Mouse (Mus musculus) liver, embryonic 13.5 days (tissue): ENCODE results near the gene H1f0. TPM values are rescaled to one million over a fixed set of nuclear protein-coding genes. Genes with fewer than 3 reads are reported as not detected.

ENCODE experiments used
- ATAC-seq: fragments of 200-750 bp; cut with Nextera tagmentation; 2 replicates; pipeline ENCODE4 v1.8.0; 2017; ENCODE audit warnings: low read depth, mild to moderate bottlenecking, moderate number of reproducible peaks, moderate library complexity
- DNase-seq: peaks from one replicate; pipeline ENCODE4 v3.0.0; 2022
- H3K27ac ChIP-seq: fragments of 300-500 bp; sonication (generic); 2 replicates; pipeline ENCODE4 v1.5.1; 2015; ENCODE audit warnings: moderate library complexity, mild to moderate bottlenecking, inconsistent platforms
- H3K27me3 ChIP-seq: fragments of 300-500 bp; sonication (generic); 2 replicates; pipeline ENCODE4 v1.6.1; 2015; ENCODE audit warnings: mild to moderate bottlenecking, inconsistent platforms
- H3K36me3 ChIP-seq: fragments of 300-500 bp; sonication (generic); 2 replicates; pipeline ENCODE4 v1.6.1; 2015; ENCODE audit warnings: mild to moderate bottlenecking, inconsistent platforms
- H3K4me1 ChIP-seq: fragments of 300-500 bp; sonication (generic); replicated peaks from 2 replicates; pipeline ENCODE4 v1.6.1; 2015; ENCODE audit warnings: inconsistent platforms
- H3K4me2 ChIP-seq: fragments of 300-500 bp; sonication (generic); 2 replicates; pipeline ENCODE4 v1.6.1; 2015; ENCODE audit warnings: inconsistent platforms, mild to moderate bottlenecking, moderate library complexity
- H3K4me3 ChIP-seq: fragments of 300-500 bp; sonication (generic); replicated peaks from 2 replicates; pipeline ENCODE4 v1.5.1; 2015; ENCODE audit warnings: mild to moderate bottlenecking, inconsistent platforms
- H3K9ac ChIP-seq: fragments of 300-500 bp; sonication (generic); 2 replicates; pipeline ENCODE4 v1.6.1; 2015; ENCODE audit warnings: mild to moderate bottlenecking, inconsistent platforms
- H3K9me3 ChIP-seq: fragments of 300-500 bp; sonication (generic); replicated peaks from 2 replicates; pipeline ENCODE4 v1.6.1; 2016; ENCODE audit warnings: inconsistent platforms
- WGBS: fragments of 180-500 bp; shearing (Covaris S2); methylation state at CpG from one replicate; pipeline ENCODE4 v1.1.7; 2015; ENCODE audit not compliant: insufficient replicate concordance; 5-methylcytosine and 5-hydroxymethylcytosine counted together
- polyA plus RNA-seq: library from polyadenylated mRNA; unstranded; fragments of >200 nt; fragmentation: Nextera tagmentation; extraction: Ambion mirVana; gene quantifications from 2 replicates; pipeline ENCODE4 v1.2.1, GENCODE M21; 2015

The H1f0 gene
- polyA plus RNA-seq = 85.3 and 101 TPM in 2 replicates

DNA sequence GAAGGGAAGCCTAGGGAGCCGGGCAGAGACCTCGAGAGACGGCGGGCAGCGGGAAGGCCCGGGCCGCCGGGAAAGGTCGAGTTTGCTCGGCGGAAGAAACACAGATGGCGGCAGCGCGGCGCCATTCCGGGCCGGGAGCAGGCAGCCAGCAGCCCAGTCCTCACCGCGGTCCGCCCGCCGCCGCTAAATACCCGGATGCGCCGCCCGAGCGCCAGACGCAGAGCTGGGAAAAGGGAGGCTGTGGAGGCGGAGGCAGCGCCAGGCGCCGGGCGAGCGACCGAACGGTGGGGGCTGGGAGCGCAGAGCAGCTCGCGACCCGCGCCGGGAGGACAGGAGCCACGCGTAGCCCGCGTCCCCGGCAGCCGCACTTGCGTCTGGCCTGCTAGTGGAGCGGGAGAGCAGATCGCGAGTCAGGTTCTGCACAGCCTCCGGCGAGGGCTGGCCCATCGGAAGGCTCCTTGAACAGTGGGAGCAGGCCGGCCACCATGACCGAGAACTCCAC, at the start of gene H1f0:
Gene H1f0 (plus strand): TSS at position 214 of the 502 bp plus-strand sequence.
- Histone ChIP-seq H3K27ac (peak within 1 kb of the TSS; percentile 85), H3K9me3 (no peaks in the 10 kb centered on the region), H3K4me3 (peak within 1 kb of the TSS; percentile 70), H3K27me3 (peaks cover 86% of the 10 kb centered on the region), H3K4me2 (peak within 1 kb of the TSS; percentile 90), H3K4me1 (peaks cover 49% of the 10 kb centered on the region), H3K9ac (peak within 1 kb of the TSS; percentile 87), H3K36me3 (no peaks in the 10 kb centered on the region)
- under 1% methylated on average over 58 of the region's 58 CpGs for WGBS
- ATAC-seq (peak; percentile 55), DNase-seq (peak; percentile 72)

DNA sequence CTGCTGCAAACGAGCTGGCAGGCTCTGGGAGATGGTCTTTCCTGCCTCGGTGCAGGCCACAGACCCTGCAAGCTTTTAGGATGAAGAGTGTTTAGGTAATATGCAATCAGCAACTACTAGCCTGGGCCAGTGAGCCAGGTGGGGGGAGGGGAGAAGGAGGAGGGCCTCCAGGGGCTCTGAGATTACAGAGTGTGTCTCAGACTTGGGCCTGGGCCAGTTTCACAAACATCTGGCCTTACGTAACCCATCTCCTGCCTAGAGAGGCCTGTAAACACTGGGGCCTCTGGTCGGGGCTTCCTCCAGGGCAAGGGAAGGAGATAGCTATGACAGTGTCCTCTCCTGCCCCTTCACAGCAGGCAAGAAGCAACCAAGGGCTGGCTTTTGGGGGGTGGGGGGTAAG, 49.4 kb upstream of the H1f0 start:
- Histone ChIP-seq H3K27me3 (0 out of 2 replicates have a peak, but pooled peaks cover 3% of the 10 kb centered on the region), H3K9ac (0 out of 2 replicates have a peak overlapping the region, but pooled peaks have one; percentile 2), H3K36me3 (no peaks in the 10 kb centered on the region), H3K4me3 (no peak overlapping the region), H3K4me1 (peaks cover 32% of the 10 kb centered on the region), H3K27ac (peak overlapping the region; percentile 59), H3K4me2 (no peak overlapping the region), H3K9me3 (no peaks in the 10 kb centered on the region)
- peak; percentile 22 for DNase-seq
- no peak for ATAC-seq
- 20% methylated on average over 4 of the region's 4 CpGs for WGBS

DNA sequence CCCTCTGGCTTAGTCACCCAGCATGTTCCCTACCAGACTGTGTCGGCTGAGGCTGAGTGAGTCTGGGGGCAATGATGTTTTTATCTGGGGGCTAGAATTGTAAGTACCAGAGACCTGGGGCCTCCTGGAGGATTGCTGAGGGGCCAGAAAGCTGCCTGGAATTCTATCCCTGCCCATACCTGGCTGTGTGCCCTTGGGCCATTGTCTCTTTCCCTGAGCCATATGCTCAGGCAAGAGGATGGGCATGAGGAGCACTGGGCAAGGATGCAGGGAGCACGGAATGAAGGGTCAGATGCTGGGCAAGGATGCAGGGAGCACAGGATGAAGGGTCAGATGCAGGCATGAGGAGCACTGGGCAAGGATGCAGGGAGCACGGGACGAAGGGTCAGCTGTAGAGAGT, 48.2 kb upstream of the H1f0 start:
- H3K4me1 ChIP-seq = peaks cover 44% of the 10 kb centered on the region

DNA sequence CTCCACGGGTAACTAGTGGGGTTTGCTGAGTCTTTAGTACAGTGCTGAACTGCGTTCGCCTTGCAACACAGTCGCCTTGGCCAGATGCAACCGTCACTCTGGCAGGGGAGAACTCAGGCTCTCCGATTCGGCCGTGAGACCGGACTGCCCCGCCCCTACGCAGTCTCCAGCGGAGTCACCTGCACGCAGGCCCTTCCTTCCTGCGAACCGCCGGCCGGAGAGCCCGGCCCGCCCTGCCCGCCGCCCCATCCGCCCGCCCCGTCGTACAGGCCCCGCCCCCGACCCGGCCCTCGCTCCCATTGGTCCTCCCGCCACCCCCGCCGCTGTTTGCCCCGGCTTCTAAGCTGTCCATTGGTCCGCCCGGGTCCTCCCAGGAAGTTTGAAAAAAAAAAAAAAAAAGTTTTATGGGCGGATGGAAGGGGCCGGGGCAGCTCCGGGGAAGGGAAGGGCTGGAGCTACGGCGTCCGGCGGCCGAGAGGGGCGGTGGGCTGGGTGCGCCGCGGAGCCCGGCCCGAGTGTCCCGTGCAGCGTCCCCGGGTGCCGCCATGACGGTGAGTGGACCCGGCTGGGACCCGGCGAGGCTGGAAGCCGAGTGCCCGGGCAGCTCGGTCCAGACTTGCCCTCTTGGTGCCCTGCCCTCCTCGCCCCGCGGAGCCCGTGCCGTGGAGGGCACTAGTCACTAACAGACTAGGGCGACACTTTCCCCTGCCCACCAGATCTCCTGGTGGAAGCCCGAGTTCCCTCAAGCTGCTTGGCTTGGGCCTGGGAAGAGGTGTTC, 45.4 kb upstream of the H1f0 start:
- H3K27ac ChIP-seq = peak overlapping the region; percentile 98
- no peaks in the 10 kb centered on the region for H3K9me3 ChIP-seq
- under 1% methylated on average over 64 of the region's 67 CpGs for WGBS
- H3K9ac ChIP-seq = peak overlapping the region; percentile 97
- peaks cover 65% of the 10 kb centered on the region for H3K4me1 ChIP-seq
- H3K4me2 ChIP-seq = peak overlapping the region; percentile 96
- no peaks in the 10 kb centered on the region for H3K27me3 ChIP-seq
- peak overlapping the region; percentile 95 for H3K4me3 ChIP-seq
- ATAC-seq (peak; percentile 89), DNase-seq (peak; percentile 89)
- H3K36me3 ChIP-seq = peaks cover 7% of the 10 kb centered on the region; the same call in 1 of the 2 replicates

More for the DNA sequence above, 48.2 kb upstream of the H1f0 start:
- Histone ChIP-seq H3K27me3 (0 out of 2 replicates have a peak, but pooled peaks cover 3% of the 10 kb centered on the region), H3K27ac (no peak overlapping the region), H3K9me3 (no peaks in the 10 kb centered on the region), H3K4me2 (no peak overlapping the region), H3K36me3 (no peaks in the 10 kb centered on the region), H3K4me3 (no peak overlapping the region), H3K9ac (no peak overlapping the region)
- no peak for ATAC-seq
- 74% methylated on average over 4 of the region's 4 CpGs for WGBS
- no peak for DNase-seq

DNA sequence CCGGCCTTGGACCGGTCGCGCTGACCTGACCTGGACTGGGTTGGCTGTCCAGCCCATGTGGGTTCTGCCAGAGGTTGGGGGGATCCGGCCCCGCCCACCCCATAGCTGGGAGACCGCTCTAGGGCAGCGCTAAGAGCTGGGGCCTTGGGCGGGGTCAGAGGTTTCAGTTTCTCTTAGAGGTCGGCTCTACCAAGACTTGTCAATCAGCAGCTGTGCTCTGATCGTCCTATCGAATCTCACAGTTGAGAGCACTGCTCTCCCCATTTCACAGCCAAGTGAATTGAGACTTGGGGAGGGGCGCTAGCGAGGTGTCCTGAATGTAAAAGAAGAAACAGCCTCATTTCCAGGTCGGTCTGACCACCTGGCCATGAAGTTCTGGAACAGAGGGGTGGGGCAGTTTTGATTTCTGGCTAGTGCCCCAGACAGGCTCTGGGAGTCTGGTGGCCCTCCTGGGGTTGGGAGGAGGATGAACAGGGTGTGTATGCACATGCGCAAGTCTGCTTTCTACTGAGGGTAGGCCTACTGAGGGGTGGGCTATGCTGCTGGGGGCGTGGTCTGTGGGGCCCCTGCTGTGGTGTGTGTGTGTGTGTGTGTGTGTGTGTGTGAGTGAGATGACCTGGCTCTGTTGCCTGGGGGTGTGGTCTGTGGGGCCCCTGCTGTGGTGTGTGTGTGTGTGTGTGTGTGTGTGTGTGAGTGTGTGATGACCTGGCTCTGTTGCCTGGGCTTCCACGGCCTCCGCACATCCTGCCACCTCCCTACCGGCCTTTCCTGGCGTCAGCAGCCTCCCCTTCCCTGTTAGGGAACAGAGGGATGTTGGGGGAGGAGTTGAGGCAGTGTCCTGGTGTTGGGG, 44.6 kb upstream of the H1f0 start:
- H3K4me2 ChIP-seq = peak overlapping the region; percentile 96
- H3K36me3 ChIP-seq = peaks cover 15% of the 10 kb centered on the region
- peaks cover 58% of the 10 kb centered on the region for H3K4me1 ChIP-seq
- H3K27ac ChIP-seq = peak overlapping the region; percentile 98
- DNase-seq = peak; percentile 73
- no peaks in the 10 kb centered on the region for H3K27me3 ChIP-seq
- H3K4me3 ChIP-seq = peak overlapping the region; percentile 95
- ATAC-seq = peak; percentile 66
- no peaks in the 10 kb centered on the region for H3K9me3 ChIP-seq
- 1% methylated on average over 21 of the region's 21 CpGs for WGBS
- peak overlapping the region; percentile 97 for H3K9ac ChIP-seq

DNA sequence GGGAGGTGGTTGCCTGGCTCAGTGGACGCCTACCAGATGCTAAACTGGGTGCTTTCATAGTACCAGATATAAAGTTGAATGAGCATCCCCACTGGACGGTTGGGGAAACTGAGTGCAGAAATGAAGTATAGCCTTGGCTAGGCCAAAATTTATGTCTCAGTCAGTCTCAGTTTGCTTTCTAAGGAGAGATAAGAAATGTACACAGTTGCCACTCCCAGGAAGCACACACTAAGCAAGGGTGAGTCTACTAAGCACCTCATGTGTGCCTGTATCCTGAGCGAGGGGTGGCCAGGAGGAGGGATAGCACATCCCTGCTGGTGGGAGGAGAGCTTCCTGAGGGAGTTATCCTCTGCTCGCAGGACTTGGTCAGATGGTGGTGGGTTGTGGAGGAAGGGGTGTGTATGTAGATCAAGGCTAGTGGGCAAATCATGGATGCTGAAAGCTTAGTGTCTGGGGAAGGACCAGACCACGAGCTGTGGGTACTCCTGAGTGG, 43.9 kb upstream of the H1f0 start:
- Histone ChIP-seq H3K4me2 (peak overlapping the region; percentile 96), H3K4me1 (peaks cover 52% of the 10 kb centered on the region), H3K27me3 (no peaks in the 10 kb centered on the region), H3K27ac (peak overlapping the region; percentile 98), H3K9me3 (no peaks in the 10 kb centered on the region), H3K4me3 (peak overlapping the region; percentile 95), H3K36me3 (peaks cover 21% of the 10 kb centered on the region), H3K9ac (peak overlapping the region; percentile 97)
- DNase-seq (no peak), ATAC-seq (no peak)
- 22% methylated on average over 5 of the region's 5 CpGs for WGBS

DNA sequence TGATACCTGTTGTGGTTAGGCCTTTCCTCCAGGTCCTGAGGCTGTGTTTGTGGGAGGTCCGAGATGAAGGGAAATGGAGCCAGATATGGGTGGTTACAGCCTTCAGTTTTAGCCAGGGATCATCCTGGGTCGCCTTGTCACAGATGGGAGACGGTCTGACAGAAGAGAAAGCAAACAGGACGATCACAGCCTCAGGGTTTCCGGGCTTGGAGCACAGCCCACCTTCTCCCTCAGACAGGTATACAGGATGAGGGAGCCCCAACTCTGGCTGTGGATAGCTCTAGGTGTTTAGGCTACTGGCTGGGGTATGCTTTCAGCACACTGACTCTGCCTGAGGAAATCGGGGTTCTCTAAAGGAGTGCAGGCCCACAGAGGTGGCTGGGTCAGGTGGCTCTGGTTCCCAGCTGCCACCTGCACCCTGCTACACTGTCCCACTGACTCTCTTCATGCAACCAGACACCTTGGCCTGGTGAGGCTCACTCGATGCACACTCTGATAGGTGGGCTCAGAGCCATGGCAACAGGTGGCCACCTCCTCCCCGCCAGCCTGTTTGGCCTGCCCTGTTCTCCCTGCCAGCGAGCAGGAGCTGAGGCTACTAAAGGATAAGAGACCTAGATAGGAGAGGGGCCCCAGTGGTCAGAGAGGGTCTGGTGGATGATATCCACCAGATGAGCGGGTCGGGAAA, 41.6 kb upstream of the H1f0 start:
- Histone ChIP-seq H3K4me3 (no peak overlapping the region), H3K27ac (no peak overlapping the region), H3K36me3 (peaks cover 45% of the 10 kb centered on the region), H3K4me2 (no peak overlapping the region), H3K27me3 (no peaks in the 10 kb centered on the region), H3K9ac (no peak overlapping the region), H3K9me3 (no peaks in the 10 kb centered on the region), H3K4me1 (peaks cover 47% of the 10 kb centered on the region)
- 57% methylated on average over 11 of the region's 11 CpGs for WGBS
- DNase-seq = no peak
- no peak for ATAC-seq

DNA sequence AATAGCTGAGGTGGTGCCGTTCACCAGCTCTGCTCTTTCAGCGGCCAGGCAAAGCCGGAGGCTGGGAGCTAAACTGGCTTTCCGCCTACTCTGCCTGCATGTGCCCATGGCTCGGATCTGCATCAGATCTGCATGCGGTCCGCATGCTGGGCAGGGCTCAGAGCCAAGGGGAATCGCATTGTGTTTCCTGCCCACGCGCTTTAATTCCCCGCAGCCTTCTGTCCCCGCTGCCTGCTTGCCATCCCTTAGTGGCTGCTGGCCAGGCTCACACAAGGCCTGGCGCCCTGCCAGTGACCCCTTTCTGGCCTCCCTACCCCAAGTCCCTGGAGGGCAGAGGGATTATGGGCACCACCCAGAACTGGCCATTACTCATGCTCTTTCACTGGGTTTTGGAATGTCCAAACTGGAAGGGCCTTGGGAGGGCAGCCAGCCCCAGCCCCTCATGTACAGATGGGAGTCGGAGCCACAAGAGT, 39.7 kb upstream of the H1f0 start:
- H3K27ac ChIP-seq = no peak overlapping the region

DNA sequence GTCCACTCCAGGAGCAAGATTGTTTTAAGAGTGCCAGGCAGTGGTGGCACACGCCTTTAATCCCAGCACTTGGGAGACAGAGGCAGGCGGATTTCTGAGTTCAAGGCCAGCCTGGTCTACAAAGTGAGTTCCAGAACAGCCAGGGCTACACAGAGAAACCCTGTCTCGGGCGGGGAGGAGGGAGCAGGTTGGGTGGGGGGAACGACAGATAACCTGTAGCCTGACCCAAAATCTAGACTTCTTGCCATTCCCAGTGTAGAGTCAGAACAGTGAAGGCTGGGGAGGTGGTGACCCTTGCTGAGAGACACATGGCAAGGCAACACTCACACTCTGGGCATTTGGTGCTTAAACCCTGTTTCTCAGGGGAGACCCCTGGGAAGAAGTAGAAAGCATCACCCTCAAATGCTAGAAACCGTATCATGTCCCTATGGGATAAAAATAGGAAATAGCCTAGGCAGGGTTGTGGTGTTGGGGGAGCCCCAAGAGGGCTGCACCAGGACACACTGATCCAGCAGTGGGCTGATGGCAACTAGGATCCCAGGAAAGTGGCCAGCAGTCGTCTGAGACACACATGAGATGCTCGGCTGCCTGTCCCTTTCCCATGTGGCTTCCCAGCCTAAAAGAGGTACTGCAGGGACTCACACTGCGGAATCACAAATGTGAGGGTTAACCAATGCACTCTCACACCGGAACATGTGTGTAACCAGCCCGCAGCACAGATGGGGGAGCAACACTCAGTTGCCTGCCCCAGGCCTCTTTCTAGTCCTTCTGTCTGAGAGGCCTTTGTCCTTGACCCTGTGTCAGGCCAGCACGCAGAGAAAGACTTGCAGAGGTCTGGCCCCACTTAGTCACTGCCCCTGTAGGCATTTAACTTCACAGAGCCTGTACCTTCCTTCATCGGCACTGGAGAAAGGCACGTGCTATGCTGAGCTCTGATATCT, 38.8 kb upstream of the H1f0 start:
- no peak overlapping the region for H3K4me2 ChIP-seq
- 85% methylated on average over 14 of the region's 14 CpGs for WGBS
- DNase-seq (no peak), ATAC-seq (no peak)
- H3K27me3 ChIP-seq = no peaks in the 10 kb centered on the region
- peaks cover 28% of the 10 kb centered on the region for H3K4me1 ChIP-seq
- no peak overlapping the region for H3K4me3 ChIP-seq
- peaks cover 72% of the 10 kb centered on the region for H3K36me3 ChIP-seq
- no peaks in the 10 kb centered on the region for H3K9me3 ChIP-seq
- no peak overlapping the region for H3K9ac ChIP-seq
- H3K27ac ChIP-seq = no peak overlapping the region

More for the DNA sequence above, 39.7 kb upstream of the H1f0 start:
- no peaks in the 10 kb centered on the region for H3K27me3 ChIP-seq
- no peak overlapping the region for H3K9ac ChIP-seq
- no peak overlapping the region for H3K4me2 ChIP-seq
- peaks cover 37% of the 10 kb centered on the region for H3K4me1 ChIP-seq
- H3K36me3 ChIP-seq = peaks cover 63% of the 10 kb centered on the region
- WGBS = 86% methylated on average over 14 of the region's 14 CpGs
- H3K9me3 ChIP-seq = no peaks in the 10 kb centered on the region
- H3K4me3 ChIP-seq = no peak overlapping the region
- ATAC-seq = no peak
- no peak for DNase-seq

DNA sequence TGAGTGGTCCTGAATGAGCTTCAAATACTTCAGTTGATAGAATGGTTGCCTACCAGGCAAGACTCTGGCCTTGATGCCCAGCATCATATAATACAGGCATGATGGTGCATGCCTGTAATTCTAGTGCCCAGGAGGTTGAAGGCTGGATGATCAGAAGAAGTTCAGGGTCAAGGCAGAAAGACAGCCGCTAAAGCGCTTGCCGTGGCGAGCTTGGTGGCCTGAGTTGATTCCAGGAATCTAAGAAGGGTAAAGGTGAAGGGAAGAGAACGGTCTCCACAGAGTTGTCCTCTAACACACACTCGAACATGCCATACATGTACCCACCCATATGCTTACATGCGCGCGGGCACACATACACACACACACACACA, 38.2 kb upstream of the H1f0 start:
- ATAC-seq = no peak
- no peak overlapping the region for H3K27ac ChIP-seq

More for the DNA sequence above, 38.2 kb upstream of the H1f0 start:
- H3K4me3 ChIP-seq = no peak overlapping the region
- 84% methylated on average over 9 of the region's 9 CpGs for WGBS
- peaks cover 21% of the 10 kb centered on the region for H3K4me1 ChIP-seq
- peaks cover 77% of the 10 kb centered on the region for H3K36me3 ChIP-seq
- no peaks in the 10 kb centered on the region for H3K9me3 ChIP-seq
- H3K9ac ChIP-seq = no peak overlapping the region
- H3K27me3 ChIP-seq = no peaks in the 10 kb centered on the region
- no peak for DNase-seq
- H3K4me2 ChIP-seq = no peak overlapping the region
